Mouse (Mus musculus) gastrocnemius, adult 18-20 months (tissue): Measurements from ENCODE around the gene 9130019O22Rik. TPM values are rescaled to one million over a fixed set of nuclear protein-coding genes. Genes with fewer than 3 reads are reported as not detected.
"Not testable (repeated sequence)": the region's sequence is repeated elsewhere in the genome, so short reads cannot be mapped to it uniquely, and the experiment has no call there.

Experiments used
- DNase-seq: peaks from one replicate; pipeline ENCODE4 v3.0.0; 2021; ENCODE audit warnings: low spot score
- total RNA-seq, 2 experiments: library from RNA; stranded (reverse); gene quantifications; 2 replicates each; pipeline ENCODE4 v1.2.3; 2021

Gene 9130019O22Rik
- total RNA-seq, 2 experiments from 2014 or later: 1.8 to 2.2 TPM

DNA sequence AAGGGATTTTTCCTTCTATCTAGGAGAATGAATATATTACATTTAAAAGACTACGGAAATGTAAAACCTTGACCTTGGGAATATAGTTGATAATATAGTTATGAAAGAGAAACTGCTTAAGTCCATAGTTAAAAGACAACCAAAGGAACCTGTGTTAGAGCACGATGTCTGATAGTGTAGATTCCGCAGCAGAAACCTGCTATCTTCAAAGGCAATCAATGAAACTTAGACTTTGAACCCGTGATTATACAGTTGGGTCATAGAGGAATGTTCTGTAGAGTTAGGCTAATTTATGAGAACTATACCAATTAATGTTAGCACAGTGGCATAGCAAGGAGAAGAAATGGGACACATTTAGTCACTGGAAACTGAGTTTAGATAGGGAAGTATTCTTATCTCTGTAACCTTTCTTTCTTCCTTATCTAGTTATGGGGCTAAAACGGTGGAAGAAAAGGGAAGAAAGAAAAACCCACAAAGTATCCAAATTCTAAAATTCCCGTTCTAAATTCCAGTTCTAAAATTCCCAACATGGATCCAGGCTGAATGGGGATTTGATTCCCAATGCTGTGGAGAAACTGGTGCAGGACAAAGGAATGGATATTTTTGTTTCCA, 8.6 kb downstream of the 9130019O22Rik start:
- no peak for DNase-seq

GRCm38 (mm10) chr7:127375271-127376245, 11.4 kb downstream of the 9130019O22Rik start, which contains the start of gene Zfp747:
Gene Zfp747, minus strand, starts transcription at chr7:127376050.
- peak; percentile 96 for DNase-seq

DNA sequence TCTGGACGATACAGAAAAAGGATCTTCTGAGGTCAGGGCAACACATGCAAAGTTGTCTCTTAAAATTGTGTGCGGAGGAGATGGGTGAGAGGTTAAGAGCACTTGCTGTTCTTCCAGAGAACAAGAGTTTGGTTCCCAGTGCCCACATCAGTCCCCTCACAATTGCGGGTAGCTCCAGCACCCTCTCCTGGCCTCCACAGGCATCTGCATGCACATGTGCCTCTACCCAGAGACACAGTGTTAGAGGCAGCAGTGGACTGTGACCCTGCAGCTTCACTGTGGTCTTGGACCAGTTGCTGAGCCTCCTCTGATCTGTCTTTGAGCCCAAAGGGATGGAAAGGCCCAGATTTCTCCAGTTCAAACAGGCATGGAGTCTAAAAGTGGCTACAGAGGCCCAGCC, 15.1 kb downstream of the 9130019O22Rik start:
- DNase-seq: not testable (repeated sequence)

GRCm38 (mm10) chr7:127371213-127371612, 15.8 kb downstream of the 9130019O22Rik start:
- no peak for DNase-seq

- no peak for DNase-seq
These were observed 20.7 kb downstream of the 9130019O22Rik start for GRCm38 (mm10) chr7:127366249-127366648.

- DNase-seq: peak; percentile 34
These were observed 22.8 kb downstream of the 9130019O22Rik start for GRCm38 (mm10) chr7:127364166-127364565.

- DNase-seq: no peak
These were observed 23.5 kb downstream of the 9130019O22Rik start for GRCm38 (mm10) chr7:127363475-127363921.

GRCm38 (mm10) chr7:127362418-127362817, 24.5 kb downstream of the 9130019O22Rik start:
- DNase-seq: peak; percentile 31

GRCm38 (mm10) chr7:127361449-127361848, 25.5 kb downstream of the 9130019O22Rik start:
- no peak for DNase-seq

GRCm38 (mm10) chr7:127360265-127360664, 26.7 kb downstream of the 9130019O22Rik start:
- DNase-seq: no peak

- DNase-seq: no peak
These were observed 28.5 kb downstream of the 9130019O22Rik start for GRCm38 (mm10) chr7:127358472-127358871.

GRCm38 (mm10) chr7:127357871-127358270, 29.1 kb downstream of the 9130019O22Rik start:
- no peak for DNase-seq

- DNase-seq: no peak
These were observed 31.2 kb downstream of the 9130019O22Rik start for GRCm38 (mm10) chr7:127355796-127356195.

- DNase-seq: no peak
These were observed 35.5 kb downstream of the 9130019O22Rik start for GRCm38 (mm10) chr7:127351230-127352004.

- no peak for DNase-seq
These were observed 40.3 kb downstream of the 9130019O22Rik start for GRCm38 (mm10) chr7:127346676-127347075.

DNA sequence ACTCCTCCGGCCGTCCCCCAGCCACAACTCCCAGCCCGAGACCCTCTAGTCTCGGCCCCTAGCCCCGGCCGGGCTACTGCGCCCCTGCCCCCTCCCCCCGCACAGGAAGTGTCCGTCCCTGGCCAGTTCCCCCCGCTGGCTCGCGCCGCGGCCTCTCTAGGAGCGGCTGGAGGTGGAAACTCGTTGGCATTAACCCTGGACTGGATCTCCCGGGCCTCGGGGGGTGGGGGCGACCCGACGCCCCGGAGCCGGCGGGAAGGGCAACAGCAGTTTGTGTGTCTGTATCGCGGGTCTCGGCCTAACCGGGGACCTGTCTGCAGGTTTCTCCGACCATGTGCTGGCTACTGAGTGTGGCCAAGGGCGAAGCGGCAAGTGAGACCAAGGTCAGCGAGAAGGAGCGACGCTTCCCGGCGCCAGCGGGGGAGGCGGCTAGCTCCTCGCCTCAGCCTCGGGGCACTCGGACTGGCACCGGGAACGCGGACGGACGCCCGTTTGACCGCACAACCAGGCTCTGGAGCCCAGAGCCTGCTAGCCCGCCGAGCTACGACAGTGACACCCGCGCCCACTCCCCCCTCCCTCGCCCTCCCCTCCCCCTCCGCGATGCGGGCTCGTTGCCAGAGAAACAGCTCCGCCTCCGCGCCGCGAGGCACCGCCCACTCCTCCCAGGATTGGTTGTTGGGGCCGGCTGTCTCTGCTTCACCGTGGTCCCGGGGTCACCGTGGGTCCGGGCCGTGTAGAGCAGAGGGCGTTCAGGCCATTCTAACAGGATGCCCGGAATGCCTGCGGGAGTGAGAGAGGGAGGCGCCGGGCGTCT, 41.2 kb downstream of the 9130019O22Rik start, which contains the start of gene Zfp768:
Gene Zfp768, minus strand, starts transcription at position 78 of the 814 bp plus-strand sequence.
- DNase-seq: peak; percentile 94

DNA sequence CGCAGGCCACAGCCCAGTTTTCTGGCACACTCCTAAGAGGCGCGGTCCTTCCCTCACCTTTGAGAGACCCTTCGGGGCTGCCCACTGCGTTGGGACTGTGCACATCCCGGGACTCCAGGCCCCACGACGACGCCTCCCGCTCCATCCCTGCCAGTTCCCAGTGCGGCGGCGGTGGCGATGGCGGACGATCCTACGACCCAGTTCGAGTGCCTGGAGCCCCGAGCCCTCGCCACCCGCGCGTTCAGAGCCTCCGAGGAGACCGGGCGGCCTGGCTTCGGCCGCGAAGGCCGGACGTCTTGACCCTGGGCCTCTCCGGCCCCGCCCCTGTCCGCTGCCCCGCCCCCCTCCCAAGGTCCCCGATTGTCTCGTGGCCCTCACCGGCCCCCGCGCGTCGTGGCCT, 41.9 kb downstream of the 9130019O22Rik start:
- no peak for DNase-seq

DNA sequence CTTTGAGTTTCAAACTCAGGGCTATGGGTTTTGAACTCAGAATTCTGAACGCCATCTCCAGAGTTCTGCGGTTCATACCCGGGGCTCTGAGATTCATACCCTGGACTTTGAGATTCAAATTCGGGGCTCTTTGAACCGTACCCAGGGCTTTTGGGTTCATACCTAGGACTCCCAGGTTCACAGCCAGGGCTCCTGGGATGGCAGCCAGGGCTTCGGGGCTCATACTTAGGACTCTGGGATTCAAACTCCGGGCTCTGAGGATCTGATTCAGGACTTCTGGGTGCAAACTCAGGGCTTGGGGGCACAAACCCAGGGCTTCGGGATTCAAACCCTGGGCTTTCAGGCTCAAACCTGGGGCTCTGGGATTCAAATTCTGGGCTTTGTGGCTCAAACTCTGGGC, 42.6 kb downstream of the 9130019O22Rik start:
- no peak for DNase-seq

GRCm38 (mm10) chr7:127343351-127344019, 43.5 kb downstream of the 9130019O22Rik start:
- DNase-seq: no peak

- DNase-seq: no peak
These were observed 44.1 kb downstream of the 9130019O22Rik start for GRCm38 (mm10) chr7:127342888-127343287.
